Mouse (Mus musculus): ENCODE measurements around the gene Prrxl1.

Gene Prrxl1

GRCm38 (mm10) chr14:32627271-32627670 is 28.1 kb downstream of the Prrxl1 start:
- no peak for DNase-seq (ENCODE audit: low spot score)

- no peak for DNase-seq (ENCODE audit: low spot score)
Observed at GRCm38 (mm10) chr14:32628584-32628983, 29.4 kb downstream of the Prrxl1 start.

- DNase-seq (ENCODE audit: low spot score): no peak
Observed at GRCm38 (mm10) chr14:32632908-32633600, 33.8 kb downstream of the Prrxl1 start.

- DNase-seq (ENCODE audit: low spot score): no peak
Observed at GRCm38 (mm10) chr14:32634015-32634682, 34.9 kb downstream of the Prrxl1 start.

- DNase-seq (ENCODE audit: low spot score): no peak
Observed at GRCm38 (mm10) chr14:32638485-32638884, 39.3 kb downstream of the Prrxl1 start.

GRCm38 (mm10) chr14:32659781-32660180 is 60.6 kb downstream of the Prrxl1 start:
- no peak for DNase-seq (ENCODE audit: low spot score)

- DNase-seq (ENCODE audit: low spot score): no peak
Observed at GRCm38 (mm10) chr14:32663099-32663498, 63.9 kb downstream of the Prrxl1 start.

- DNase-seq (ENCODE audit: low spot score): no peak
Observed at GRCm38 (mm10) chr14:32673178-32673577, 74.0 kb downstream of the Prrxl1 start.

- DNase-seq (ENCODE audit: low spot score): no peak
Observed at GRCm38 (mm10) chr14:32678565-32678964, 79.4 kb downstream of the Prrxl1 start.

GRCm38 (mm10) chr14:32681603-32682002 is 82.4 kb downstream of the Prrxl1 start:
- no peak for DNase-seq (ENCODE audit: low spot score)

GRCm38 (mm10) chr14:32682536-32682935 is 83.3 kb downstream of the Prrxl1 start:
- DNase-seq (ENCODE audit: low spot score): no peak

GRCm38 (mm10) chr14:32683251-32683838 is 84.1 kb downstream of the Prrxl1 start:
- DNase-seq (ENCODE audit: low spot score): no peak

GRCm38 (mm10) chr14:32683982-32684734 is 85.0 kb downstream of the Prrxl1 start:
- no peak for DNase-seq (ENCODE audit: low spot score)

GRCm38 (mm10) chr14:32684735-32685105 is 85.5 kb downstream of the Prrxl1 start:
- no peak for DNase-seq (ENCODE audit: low spot score)

- no peak for DNase-seq (ENCODE audit: low spot score)
Observed at GRCm38 (mm10) chr14:32685124-32685826, 86.1 kb downstream of the Prrxl1 start, which contains the start of gene 3425401B19Rik. Gene 3425401B19Rik, minus strand, starts transcription at chr14:32685293.

GRCm38 (mm10) chr14:32695906-32696305 is 96.7 kb downstream of the Prrxl1 start:
- DNase-seq (ENCODE audit: low spot score): no peak

GRCm38 (mm10) chr14:32696344-32696743 is 97.1 kb downstream of the Prrxl1 start:
- DNase-seq (ENCODE audit: low spot score): no peak

- DNase-seq (ENCODE audit: low spot score): no peak
Observed at GRCm38 (mm10) chr14:32697774-32698173, 98.6 kb downstream of the Prrxl1 start.

- no peak for DNase-seq (ENCODE audit: low spot score)
Observed at GRCm38 (mm10) chr14:32698556-32698955, 99.3 kb downstream of the Prrxl1 start.
